Comparison of ENCODE assay signal across 8 mouse cellular contexts in genomic region chr16:3908537-3909111, GRCm38 (mm10). TPM values are rescaled to one million over a fixed set of nuclear protein-coding genes. Genes with fewer than 3 reads are reported as not detected.
DNase-seq lines count a peak whose midpoint lies in the region; ATAC-seq and TF ChIP-seq lines count a peak whose summit lies in the region.

1700037C18Rik (minus strand) TSS chr16:3908689.
Cluap1 (plus strand) TSS chr16:3908801.

- no peaks in the 10 kb centered on the region for H3K27me3 ChIP-seq in embryonic facial prominence, embryonic 15.5 days
- H3K27me3 ChIP-seq in kidney, embryonic 14.5 days (ENCODE audit: control insufficient read depth, insufficient read depth, low read length): no peaks in the 10 kb centered on the region
- H3K27me3 ChIP-seq in limb, embryonic 15.5 days: no peaks in the 10 kb centered on the region

- no peaks in the 10 kb centered on the region for H3K9me3 ChIP-seq in embryonic facial prominence, embryonic 15.5 days (replicated peaks)
- no peaks in the 10 kb centered on the region for H3K9me3 ChIP-seq in kidney, embryonic 14.5 days (ENCODE audit: control insufficient read depth, low read length)
- H3K9me3 ChIP-seq in limb, embryonic 15.5 days: no peaks in the 10 kb centered on the region

- peak; percentile 95 for TF ChIP-seq CTCF in bone marrow, adult 2 months (IDR thresholded peaks at IDR 0.05; ENCODE audit: control insufficient read depth, insufficient read depth, low read length)

- peak within 1 kb of the TSS; percentile 70 for H3K4me2 ChIP-seq in embryonic facial prominence, embryonic 15.5 days (replicated peaks)
- H3K4me2 ChIP-seq in kidney, embryonic 14.5 days (replicated peaks; ENCODE audit: low read depth, low read length): peak within 1 kb of the TSS; percentile 75
- peak within 1 kb of the TSS; percentile 77 for H3K4me2 ChIP-seq in limb, embryonic 15.5 days

- DNase-seq in 416B (ENCODE audit: low read depth): peak; percentile 97
- DNase-seq in heart, adult 9 months (ENCODE audit: low spot score in 2 of 2): peak; percentile 92 to 95
- peak; percentile 70 to 81 for DNase-seq in monocyte, adult 2 months (ENCODE audit: low read depth in 1 of 2, low spot score in 2 of 2)
- peak; percentile 89 to 90 for DNase-seq in spleen, postnatal 36 days (ENCODE audit: low spot score in 2 of 2)

- peak; percentile 59; the same call in 1 of the 2 replicates for TF ChIP-seq POLR2A in bone marrow, adult 2 months (IDR thresholded peaks at IDR 0.05; ENCODE audit: borderline replicate concordance, control insufficient read depth, low read depth, low read length)

- peak; percentile 96 for ATAC-seq in embryonic facial prominence, embryonic 15.5 days (ENCODE audit: insufficient number of reproducible peaks, low FRiP score, low TSS enrichment, low read depth)
- peak; percentile 98 for ATAC-seq in kidney, embryonic 14.5 days (ENCODE audit: low FRiP score, low TSS enrichment)
- ATAC-seq in limb, embryonic 15.5 days (ENCODE audit: insufficient number of reproducible peaks, low FRiP score, low TSS enrichment, low read depth): peak; percentile 92

- under 1% methylated on average over 33 of the region's 33 CpGs for WGBS in bone marrow, adult 2 months
- under 1% methylated on average over 33 of the region's 33 CpGs for WGBS in embryonic facial prominence, embryonic 15.5 days
- WGBS in kidney, embryonic 14.5 days: under 1% methylated on average over 33 of the region's 33 CpGs
- under 1% methylated on average over 33 of the region's 33 CpGs for WGBS in limb, embryonic 15.5 days

- H3K27ac ChIP-seq in bone marrow, adult 2 months (ENCODE audit: control insufficient read depth, insufficient read depth, low read depth, low read length, poor library complexity): peak within 1 kb of the TSS; percentile 42
- H3K27ac ChIP-seq in embryonic facial prominence, embryonic 15.5 days (replicated peaks): peak within 1 kb of the TSS; percentile 80
- peak within 1 kb of the TSS; percentile 49; the same call in 1 of the 2 replicates for H3K27ac ChIP-seq in kidney, embryonic 14.5 days (ENCODE audit: low read depth, low read length)
- peak within 1 kb of the TSS; percentile 79 for H3K27ac ChIP-seq in limb, embryonic 15.5 days

- peak within 1 kb of the TSS; percentile 80 for H3K4me3 ChIP-seq in bone marrow, adult 2 months (replicated peaks; ENCODE audit: control insufficient read depth, low read depth, low read length)
- peak within 1 kb of the TSS; percentile 63 for H3K4me3 ChIP-seq in embryonic facial prominence, embryonic 15.5 days (replicated peaks)
- H3K4me3 ChIP-seq in kidney, embryonic 14.5 days (ENCODE audit: low read length): peak within 1 kb of the TSS; percentile 47
- peak within 1 kb of the TSS; percentile 68 for H3K4me3 ChIP-seq in limb, embryonic 15.5 days

- H3K9ac ChIP-seq in embryonic facial prominence, embryonic 15.5 days: peak within 1 kb of the TSS; percentile 69
- peak within 1 kb of the TSS; percentile 55 for H3K9ac ChIP-seq in kidney, embryonic 14.5 days (ENCODE audit: low read depth, low read length)
- peak within 1 kb of the TSS; percentile 78 for H3K9ac ChIP-seq in limb, embryonic 15.5 days

- H3K36me3 ChIP-seq in embryonic facial prominence, embryonic 15.5 days: peaks cover 52% of the 10 kb centered on the region
- peaks cover 43% of the 10 kb centered on the region for H3K36me3 ChIP-seq in kidney, embryonic 14.5 days (ENCODE audit: control insufficient read depth, insufficient read depth, low read length)
- H3K36me3 ChIP-seq in limb, embryonic 15.5 days: peaks cover 44% of the 10 kb centered on the region

- no peaks in the 10 kb centered on the region for H3K4me1 ChIP-seq in bone marrow, adult 2 months (ENCODE audit: control insufficient read depth, insufficient read depth, low read length)
- peaks cover 7% of the 10 kb centered on the region; the same call in 1 of the 2 replicates for H3K4me1 ChIP-seq in embryonic facial prominence, embryonic 15.5 days
- peaks cover 7% of the 10 kb centered on the region for H3K4me1 ChIP-seq in kidney, embryonic 14.5 days (ENCODE audit: control insufficient read depth, insufficient read depth, low read length)
- H3K4me1 ChIP-seq in limb, embryonic 15.5 days: peaks cover 9% of the 10 kb centered on the region

RNA-seq across cellular contexts. Expression of gene 1700037C18Rik, which starts in this region (rescaled TPM):
- polyA plus RNA-seq in bone marrow, adult 2 months (2011; ENCODE audit: insufficient read depth, insufficient read length, low replicate concordance, missing spikeins): 4.3 and 8.0 TPM in 2 replicates
- polyA plus RNA-seq in embryonic facial prominence, embryonic 15.5 days (2015; fragmentation: Nextera tagmentation; extraction: Ambion mirVana): 10.9 and 13.2 TPM in 2 replicates
- 7.0 and 10.2 TPM in 2 replicates for polyA plus RNA-seq in kidney, embryonic 14.5 days (2014; fragmentation: Nextera tagmentation; extraction: Ambion mirVana)
- polyA plus RNA-seq in limb, embryonic 15.5 days (2015; fragmentation: Nextera tagmentation; extraction: Ambion mirVana): 6.1 and 7.7 TPM in 2 replicates

RNA-seq across cellular contexts. Expression of gene Cluap1, which starts in this region (rescaled TPM):
- polyA plus RNA-seq in bone marrow, adult 2 months (2011; ENCODE audit: insufficient read depth, insufficient read length, low replicate concordance, missing spikeins): 5.5 and 12.5 TPM in 2 replicates
- 36.2 and 37.8 TPM in 2 replicates for polyA plus RNA-seq in embryonic facial prominence, embryonic 15.5 days (2015; fragmentation: Nextera tagmentation; extraction: Ambion mirVana)
- polyA plus RNA-seq in kidney, embryonic 14.5 days (2014; fragmentation: Nextera tagmentation; extraction: Ambion mirVana): 25.0 and 26.2 TPM in 2 replicates
- polyA plus RNA-seq in limb, embryonic 15.5 days (2015; fragmentation: Nextera tagmentation; extraction: Ambion mirVana): 26.7 and 33.4 TPM in 2 replicates

Comparison
In these comparisons a context has a peak if more than half of its experiments do, and no peak if none do; other contexts are left out.
1. Peak in every context shown above with its lines: DNase-seq, ATAC-seq, H3K4me3 ChIP-seq and H3K27ac ChIP-seq.